Mouse (Mus musculus) kidney, postnatal 0 days (tissue): ENCODE results near the gene Cdh24. TPM values are rescaled to one million over a fixed set of nuclear protein-coding genes. Genes with fewer than 3 reads are reported as not detected.
"Not testable (repeated sequence)": the region's sequence is repeated elsewhere in the genome, so short reads cannot be mapped to it uniquely, and the experiment has no call there.

Experiments used
- ATAC-seq: fragments of 200-750 bp; cut with Nextera tagmentation; replicated peaks from 2 replicates; pipeline ENCODE4 v1.8.0; 2017; ENCODE audit warnings: low read depth, moderate number of reproducible peaks, moderate TSS enrichment, moderate library complexity; ENCODE audit not compliant: low FRiP score
- DNase-seq: peaks from one replicate; pipeline ENCODE4 v3.0.0-alpha.2; 2016; ENCODE audit warnings: low spot score
- H3K27ac ChIP-seq: fragments of 300-500 bp; sonication (generic); 2 replicates; pipeline ENCODE4 v1.5.1; 2014; ENCODE audit warnings: mild to moderate bottlenecking
- H3K27me3 ChIP-seq: fragments of 300-500 bp; sonication (generic); 2 replicates; pipeline ENCODE4 v1.6.1; 2014; ENCODE audit warnings: low read length, mixed read lengths; ENCODE audit not compliant: insufficient read depth
- H3K36me3 ChIP-seq: fragments of 300-500 bp; sonication (generic); 2 replicates; pipeline ENCODE4 v1.6.1; 2014; ENCODE audit warnings: low read length, mixed read lengths; ENCODE audit not compliant: insufficient read depth
- H3K4me1 ChIP-seq: fragments of 300-500 bp; sonication (generic); replicated peaks from 2 replicates; pipeline ENCODE4 v1.6.1; 2014; ENCODE audit warnings: antibody characterized with exemption, low read length, mixed read lengths; ENCODE audit not compliant: insufficient read depth
- H3K4me2 ChIP-seq: fragments of 300-500 bp; sonication (generic); 2 replicates; pipeline ENCODE4 v1.6.1; 2014; ENCODE audit warnings: mild to moderate bottlenecking, low read length, moderate library complexity, mixed read lengths
- H3K4me3 ChIP-seq: fragments of 300-500 bp; sonication (generic); replicated peaks from 2 replicates; pipeline ENCODE4 v1.5.1; 2014; ENCODE audit warnings: low read depth, low read length
- H3K9ac ChIP-seq: fragments of 300-500 bp; sonication (generic); 2 replicates; pipeline ENCODE4 v1.6.1; 2014; ENCODE audit warnings: low read depth, low read length
- H3K9me3 ChIP-seq: fragments of 300-500 bp; sonication (generic); replicated peaks from 2 replicates; pipeline ENCODE4 v1.6.1; 2016; ENCODE audit warnings: low read length, inconsistent platforms, mixed read lengths
- CTCF ChIP-seq: IDR thresholded peaks from 2 replicates; pipeline ENCODE4 v1.5.1; 2016; ENCODE audit warnings: antibody characterized with exemption, low read depth, mild to moderate bottlenecking, moderate library complexity
- WGBS: fragments of 180-500 bp; shearing (Covaris S2); extraction: QIAGEN DNeasy Blood & Tissue Kit; methylation state at CpG from one replicate; pipeline ENCODE4 v1.1.7; 2014; 5-methylcytosine and 5-hydroxymethylcytosine counted together
- polyA plus RNA-seq: library from polyadenylated mRNA; unstranded; fragments of >200 nt; fragmentation: Nextera tagmentation; extraction: Ambion mirVana; gene quantifications from 2 replicates; pipeline ENCODE4 v1.2.1, GENCODE M21; 2015

Cdh24 gene
- polyA plus RNA-seq, 1 experiment from 2014 or later = 1.4 TPM

- Histone ChIP-seq H3K4me2 (no peak overlapping the region), H3K9ac (no peak overlapping the region), H3K4me3 (no peak overlapping the region), H3K36me3 (no peaks in the 10 kb centered on the region), H3K27ac (no peak overlapping the region), H3K27me3 (no peaks in the 10 kb centered on the region), H3K4me1 (no peaks in the 10 kb centered on the region), H3K9me3 (no peaks in the 10 kb centered on the region)
- no peak for DNase-seq
- WGBS = 79% methylated on average over 10 of the region's 10 CpGs
- no peak for TF ChIP-seq CTCF
- no peak for ATAC-seq
These were observed 16.2 kb downstream of the Cdh24 start for GRCm38 (mm10) chr14:54624976-54625375.

DNA sequence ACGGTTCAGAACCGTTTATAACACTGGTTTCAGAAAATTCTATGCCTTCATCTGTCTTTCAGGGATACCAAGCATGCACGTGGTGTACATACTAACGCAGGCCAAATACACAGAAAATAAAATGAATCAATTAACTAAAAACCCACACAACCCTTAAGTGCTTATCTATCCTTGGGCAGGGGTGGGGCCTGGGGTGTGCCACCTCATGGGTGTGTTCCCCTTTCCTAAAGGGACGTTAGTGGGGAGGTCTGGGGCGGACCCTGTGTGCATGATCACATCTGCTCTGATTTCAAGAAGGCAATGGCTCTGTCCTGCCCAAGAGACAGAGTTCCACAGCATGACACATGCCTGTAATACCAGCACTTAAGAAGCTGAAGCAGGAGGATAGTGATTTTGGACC, 17.8 kb downstream of the Cdh24 start:
- no peaks in the 10 kb centered on the region for H3K36me3 ChIP-seq
- H3K4me2 ChIP-seq = no peak overlapping the region
- 93% methylated on average over 6 of the region's 6 CpGs for WGBS
- no peak overlapping the region for H3K27ac ChIP-seq
- no peaks in the 10 kb centered on the region for H3K9me3 ChIP-seq
- DNase-seq (no peak), ATAC-seq (no peak)
- no peaks in the 10 kb centered on the region for H3K4me1 ChIP-seq
- no peaks in the 10 kb centered on the region for H3K27me3 ChIP-seq
- H3K4me3 ChIP-seq = no peak overlapping the region
- no peak for TF ChIP-seq CTCF
- H3K9ac ChIP-seq = no peak overlapping the region

DNA sequence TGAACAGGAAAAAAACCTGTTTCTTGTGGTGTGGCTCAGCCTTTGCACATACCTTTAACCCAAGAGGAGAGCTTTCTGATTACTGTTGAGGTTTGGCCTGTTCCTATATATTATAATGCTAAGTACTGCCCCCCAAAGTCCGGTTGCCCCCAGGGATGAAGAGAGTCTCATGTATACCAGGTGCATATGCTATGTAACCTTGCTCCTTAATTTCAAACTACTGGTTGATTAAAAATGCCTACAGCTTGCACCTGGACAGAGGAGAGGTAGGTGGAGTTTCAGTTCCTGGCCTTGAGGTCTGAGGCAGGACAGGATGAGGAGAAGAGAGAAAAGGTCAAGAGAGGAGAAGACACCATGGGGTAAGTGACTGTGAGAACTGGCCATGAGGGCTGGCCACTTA, 20.0 kb downstream of the Cdh24 start, which contains the start of gene Psmb11:
Gene Psmb11, plus strand, starts transcription at position 301 of the 400 bp plus-strand sequence.
- H3K27me3 ChIP-seq = no peaks in the 10 kb centered on the region
- 81% methylated on average over 1 of the region's 1 CpGs for WGBS
- H3K4me2 ChIP-seq = no peak within 1 kb of the TSS
- H3K9me3 ChIP-seq = no peaks in the 10 kb centered on the region
- H3K4me1 ChIP-seq = no peaks in the 10 kb centered on the region
- ATAC-seq = no peak
- no peak for DNase-seq
- no peak within 1 kb of the TSS for H3K9ac ChIP-seq
- TF ChIP-seq CTCF = no peak
- no peak within 1 kb of the TSS for H3K4me3 ChIP-seq
- H3K27ac ChIP-seq = no peak within 1 kb of the TSS
- no peaks in the 10 kb centered on the region for H3K36me3 ChIP-seq

- Histone ChIP-seq H3K4me1 (no peaks in the 10 kb centered on the region), H3K27me3 (no peaks in the 10 kb centered on the region), H3K9me3 (no peaks in the 10 kb centered on the region), H3K4me3 (peak within 1 kb of the TSS; percentile 90), H3K9ac (peak within 1 kb of the TSS; percentile 83), H3K36me3 (peaks cover 7% of the 10 kb centered on the region), H3K27ac (peak within 1 kb of the TSS; percentile 81), H3K4me2 (peak within 1 kb of the TSS; percentile 75)
- peak; percentile 90 for ATAC-seq
- DNase-seq = peak; percentile 97
- no peak for TF ChIP-seq CTCF
- under 1% methylated on average over 25 of the region's 25 CpGs for WGBS
These were observed 23.2 kb downstream of the Cdh24 start, which contains the start of gene Psmb5 for GRCm38 (mm10) chr14:54617897-54618365. Gene Psmb5, minus strand, starts transcription at chr14:54618022.

DNA sequence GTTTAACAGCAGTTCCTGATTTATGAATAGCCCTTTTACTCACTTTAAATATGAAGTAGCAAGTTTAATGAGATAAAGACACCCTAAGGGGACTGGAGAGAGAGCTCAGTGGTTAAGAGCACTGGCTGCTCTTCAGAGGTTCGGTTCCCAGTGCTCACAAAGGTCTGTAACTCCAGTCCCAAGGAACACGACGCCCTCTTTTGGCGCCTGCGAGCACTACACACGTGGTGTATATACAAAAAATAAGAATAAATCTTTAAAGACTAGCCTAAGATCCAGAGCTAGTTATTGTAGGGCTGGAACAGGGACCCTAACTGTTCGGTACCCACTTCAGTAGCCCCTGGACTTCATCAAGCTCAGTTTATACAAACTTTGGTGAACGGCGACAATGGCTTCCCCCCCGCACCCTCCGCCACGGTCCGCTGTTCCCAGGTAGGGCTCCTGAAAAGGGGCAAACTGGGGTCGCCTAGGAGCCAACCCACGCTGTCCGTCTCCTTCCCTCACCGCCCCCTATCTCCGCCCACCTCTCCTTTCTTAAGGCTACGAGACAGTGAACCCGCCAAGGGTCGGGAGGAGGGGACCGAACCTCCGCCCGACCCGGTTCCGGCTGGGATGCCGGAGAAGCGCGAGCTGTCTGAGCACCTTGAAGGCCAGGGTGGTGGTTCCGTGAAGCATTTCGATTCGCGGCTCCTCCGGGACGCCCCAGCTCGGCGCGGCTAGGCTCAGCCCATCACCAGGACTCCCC, 23.8 kb downstream of the Cdh24 start:
- peak overlapping the region; percentile 90 for H3K4me3 ChIP-seq
- 1% methylated on average over 38 of the region's 38 CpGs for WGBS
- no peaks in the 10 kb centered on the region for H3K27me3 ChIP-seq
- peak overlapping the region; percentile 81 for H3K27ac ChIP-seq
- DNase-seq = peak; percentile 30
- peak overlapping the region; percentile 75 for H3K4me2 ChIP-seq
- peak; percentile 49 for ATAC-seq
- TF ChIP-seq CTCF = peak; percentile 32; the same call in 1 of the 2 replicates
- peak overlapping the region; percentile 83 for H3K9ac ChIP-seq
- H3K4me1 ChIP-seq = no peaks in the 10 kb centered on the region
- peaks cover 13% of the 10 kb centered on the region for H3K36me3 ChIP-seq
- no peaks in the 10 kb centered on the region for H3K9me3 ChIP-seq

DNA sequence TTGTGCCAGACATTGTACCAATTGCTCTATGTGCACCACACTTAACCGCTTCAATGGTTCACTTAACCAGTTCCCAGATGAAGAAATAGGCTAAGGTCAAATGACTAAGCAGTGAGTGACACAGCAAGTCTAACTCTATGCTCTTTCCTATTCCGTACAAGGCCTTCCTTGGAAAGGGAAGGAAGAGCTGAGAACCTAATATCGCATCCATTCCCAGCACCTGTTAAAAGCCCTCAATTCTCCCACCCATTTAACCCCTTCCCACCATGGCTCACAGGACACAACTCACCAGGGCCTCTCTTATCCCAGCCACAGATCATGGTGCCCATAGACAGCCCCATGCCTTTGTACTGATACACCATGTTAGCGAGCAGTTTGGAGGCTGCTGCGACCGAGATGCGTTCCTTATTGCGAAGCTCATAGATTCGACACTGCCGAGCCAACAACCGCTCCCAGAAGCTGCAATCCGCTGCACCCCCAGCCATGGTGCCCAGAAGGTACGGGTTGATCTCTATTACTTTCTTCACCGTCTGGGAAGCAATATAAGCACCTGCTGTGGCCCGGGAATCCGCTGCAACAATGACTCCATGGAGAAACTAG, 24.8 kb downstream of the Cdh24 start:
- H3K4me3 ChIP-seq = no peak overlapping the region

DNA sequence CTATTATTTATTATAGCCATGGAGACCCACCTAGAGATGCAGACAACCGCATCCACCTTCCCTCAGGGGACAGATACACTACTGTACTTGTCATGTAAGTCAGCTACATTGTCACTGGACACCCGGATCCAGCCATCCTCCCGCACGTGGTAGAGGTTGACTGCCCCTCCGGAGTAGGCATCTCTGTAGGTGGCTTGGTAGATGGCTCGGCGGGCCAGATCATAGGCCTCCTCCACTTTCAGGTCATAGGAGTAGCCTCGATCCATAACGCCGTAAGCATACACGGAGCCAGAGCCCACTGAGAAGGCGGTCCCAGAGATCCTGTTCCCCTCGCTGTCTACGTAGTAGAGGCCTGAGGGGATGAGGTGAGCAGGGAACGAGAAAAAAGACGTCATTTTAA, 27.0 kb downstream of the Cdh24 start:
- H3K27me3 ChIP-seq, H3K9ac ChIP-seq, H3K27ac ChIP-seq, DNase-seq, ATAC-seq, H3K9me3 ChIP-seq, H3K4me3 ChIP-seq, H3K4me2 ChIP-seq, H3K4me1 ChIP-seq: not testable (repeated sequence)
- 79% methylated on average over 16 of the region's 16 CpGs for WGBS
- H3K36me3 ChIP-seq = peaks cover 13% of the 10 kb centered on the region

More for the DNA sequence above, 24.8 kb downstream of the Cdh24 start:
- DNase-seq (no peak), ATAC-seq (no peak)
- no peak for TF ChIP-seq CTCF
- Histone ChIP-seq H3K9ac (no peak overlapping the region), H3K36me3 (peaks cover 13% of the 10 kb centered on the region), H3K27me3 (no peaks in the 10 kb centered on the region), H3K4me2 (no peak overlapping the region), H3K4me1 (no peaks in the 10 kb centered on the region), H3K9me3 (no peaks in the 10 kb centered on the region), H3K27ac (no peak overlapping the region)
- 91% methylated on average over 16 of the region's 16 CpGs for WGBS
